Mouse (Mus musculus) forebrain, embryonic 16.5 days (tissue): ENCODE data around the gene Mif. TPM values are rescaled to one million over a fixed set of nuclear protein-coding genes. Genes with fewer than 3 reads are reported as not detected.

Experiments used
- ATAC-seq: fragments of 200-750 bp; cut with Nextera tagmentation; 2 replicates; pipeline ENCODE4 v1.8.0; 2017; ENCODE audit warnings: mild to moderate bottlenecking, moderate library complexity
- H3K27ac ChIP-seq: fragments of 300-500 bp; sonication (generic); 2 replicates; pipeline ENCODE4 v1.5.1; 2014; ENCODE audit warnings: low read length, control low read depth
- H3K27me3 ChIP-seq: fragments of 300-500 bp; sonication (generic); replicated peaks from 2 replicates; pipeline ENCODE4 v1.6.1; 2014; ENCODE audit warnings: low read length; ENCODE audit not compliant: control insufficient read depth, insufficient read depth
- H3K36me3 ChIP-seq: fragments of 300-500 bp; sonication (generic); 2 replicates; pipeline ENCODE4 v1.6.1; 2014; ENCODE audit not compliant: control insufficient read depth, insufficient read depth
- H3K4me1 ChIP-seq: fragments of 300-500 bp; sonication (generic); replicated peaks from 2 replicates; pipeline ENCODE4 v1.6.1; 2014; ENCODE audit warnings: low read length; ENCODE audit not compliant: control insufficient read depth, insufficient read depth
- H3K4me2 ChIP-seq: fragments of 300-500 bp; sonication (generic); 2 replicates; pipeline ENCODE4 v1.6.1; 2014; ENCODE audit warnings: mild to moderate bottlenecking, low read length, control low read depth
- H3K4me3 ChIP-seq: fragments of 300-500 bp; sonication (generic); replicated peaks from 2 replicates; pipeline ENCODE4 v1.5.1; 2014; ENCODE audit warnings: mild to moderate bottlenecking, low read length, control low read depth
- H3K9ac ChIP-seq: fragments of 300-500 bp; sonication (generic); replicated peaks from 2 replicates; pipeline ENCODE4 v1.6.1; 2014; ENCODE audit warnings: low read depth, low read length, control low read depth
- H3K9me3 ChIP-seq: fragments of 300-500 bp; sonication (generic); 2 replicates; pipeline ENCODE4 v1.6.1; 2016; ENCODE audit warnings: low read length; ENCODE audit not compliant: control insufficient read depth
- WGBS: fragments of 180-500 bp; shearing (Covaris S2); extraction: QIAGEN DNeasy Blood & Tissue Kit; methylation state at CpG from one replicate; pipeline ENCODE4 v1.1.7; 2014; 5-methylcytosine and 5-hydroxymethylcytosine counted together
- polyA plus RNA-seq: library from polyadenylated mRNA; unstranded; fragments of >200 nt; fragmentation: Nextera tagmentation; extraction: Ambion mirVana; gene quantifications from 2 replicates; pipeline ENCODE4 v1.2.1, GENCODE M21; 2015

Gene Mif
- polyA plus RNA-seq, 1 experiment from 2014 or later = 1,753 TPM

DNA sequence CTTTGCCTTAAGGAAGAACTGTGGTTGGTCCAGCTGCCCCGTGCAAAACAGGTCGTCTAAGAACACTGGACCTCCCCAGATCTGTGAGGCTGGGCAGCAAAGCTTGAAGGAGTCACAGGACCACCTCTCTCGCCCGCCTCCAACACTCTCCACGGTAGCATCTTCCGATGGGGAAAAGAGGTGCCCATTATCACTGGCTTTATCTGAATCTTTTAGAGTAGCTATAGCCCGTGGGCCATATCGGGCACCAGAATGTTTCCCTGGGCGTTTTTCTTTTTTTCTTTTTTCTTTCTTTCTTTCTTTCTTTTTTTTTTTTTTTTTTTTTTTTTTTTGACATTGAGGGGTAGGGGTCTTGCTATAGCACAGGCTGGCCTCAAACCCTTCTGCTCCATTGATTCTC, 25.3 kb downstream of the Mif start:
- Histone ChIP-seq H3K9me3 (no peaks in the 10 kb centered on the region), H3K36me3 (no peaks in the 10 kb centered on the region), H3K4me3 (peak overlapping the region; percentile 35), H3K27me3 (peaks cover 10% of the 10 kb centered on the region), H3K4me2 (peak overlapping the region; percentile 52), H3K27ac (no peak overlapping the region), H3K4me1 (peaks cover 30% of the 10 kb centered on the region), H3K9ac (peak overlapping the region; percentile 27)
- 10% methylated on average over 9 of the region's 9 CpGs for WGBS
- no peak for ATAC-seq

DNA sequence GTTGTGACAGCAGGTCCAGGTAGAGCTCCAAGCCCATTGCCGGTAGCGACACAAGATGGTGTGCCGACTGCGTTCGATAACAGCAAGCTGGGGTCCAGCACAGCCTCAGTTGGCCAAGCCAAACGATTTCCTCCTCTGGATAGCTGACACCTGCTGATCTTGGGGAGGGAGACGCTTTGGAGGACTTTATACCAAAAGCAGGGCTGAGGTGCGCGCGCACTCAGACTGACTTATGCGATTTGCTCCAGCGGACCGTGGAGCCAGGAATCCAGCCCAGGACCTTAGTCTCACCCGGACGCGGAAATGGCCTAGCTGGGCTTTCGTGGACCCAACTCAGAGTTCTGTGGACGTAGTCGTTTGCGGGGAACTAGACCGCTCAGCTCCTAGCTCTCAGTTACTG, 25.8 kb downstream of the Mif start:
- Histone ChIP-seq H3K9ac (peak overlapping the region; percentile 27), H3K27me3 (peaks cover 10% of the 10 kb centered on the region), H3K9me3 (no peaks in the 10 kb centered on the region), H3K36me3 (no peaks in the 10 kb centered on the region), H3K4me1 (peaks cover 30% of the 10 kb centered on the region), H3K4me3 (peak overlapping the region; percentile 35), H3K4me2 (peak overlapping the region; percentile 52), H3K27ac (no peak overlapping the region)
- no peak for ATAC-seq
- WGBS = 1% methylated on average over 21 of the region's 21 CpGs

DNA sequence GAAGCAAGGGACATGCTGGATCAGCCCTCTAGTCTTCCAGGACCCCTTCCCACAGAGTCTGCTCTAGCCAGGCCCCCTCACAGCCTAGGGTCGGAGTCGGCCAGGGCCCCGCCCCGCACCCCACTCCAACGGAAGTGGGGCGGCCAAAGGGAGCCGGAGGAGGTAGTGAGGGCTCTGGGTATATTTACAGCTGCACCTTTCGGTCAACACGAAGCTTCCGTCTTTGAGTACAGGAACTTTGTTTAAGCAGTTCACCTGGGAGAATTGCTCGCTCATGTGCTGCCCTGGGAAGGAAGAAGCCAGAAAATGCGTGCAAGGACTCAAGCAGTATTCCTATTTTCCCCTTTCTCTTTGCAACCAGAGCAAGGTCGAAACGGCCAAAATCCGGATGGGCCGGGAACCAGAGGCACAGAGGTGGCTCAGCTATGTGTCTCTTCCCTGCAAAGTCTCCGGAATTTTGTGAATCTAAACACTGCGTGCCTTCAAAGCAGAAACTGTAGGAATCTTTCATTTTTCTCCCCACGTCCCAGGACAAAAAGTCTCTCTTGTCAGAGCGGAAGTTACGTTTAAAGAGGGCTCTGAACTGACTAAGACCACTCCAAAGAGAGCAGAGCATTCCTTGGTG, 26.5 kb downstream of the Mif start:
- Histone ChIP-seq H3K4me2 (peak overlapping the region; percentile 52), H3K9me3 (no peaks in the 10 kb centered on the region), H3K27me3 (peaks cover 10% of the 10 kb centered on the region), H3K4me3 (peak overlapping the region; percentile 35), H3K36me3 (no peaks in the 10 kb centered on the region), H3K9ac (no peak overlapping the region), H3K27ac (no peak overlapping the region), H3K4me1 (peaks cover 33% of the 10 kb centered on the region)
- ATAC-seq = no peak
- WGBS = 18% methylated on average over 21 of the region's 21 CpGs

DNA sequence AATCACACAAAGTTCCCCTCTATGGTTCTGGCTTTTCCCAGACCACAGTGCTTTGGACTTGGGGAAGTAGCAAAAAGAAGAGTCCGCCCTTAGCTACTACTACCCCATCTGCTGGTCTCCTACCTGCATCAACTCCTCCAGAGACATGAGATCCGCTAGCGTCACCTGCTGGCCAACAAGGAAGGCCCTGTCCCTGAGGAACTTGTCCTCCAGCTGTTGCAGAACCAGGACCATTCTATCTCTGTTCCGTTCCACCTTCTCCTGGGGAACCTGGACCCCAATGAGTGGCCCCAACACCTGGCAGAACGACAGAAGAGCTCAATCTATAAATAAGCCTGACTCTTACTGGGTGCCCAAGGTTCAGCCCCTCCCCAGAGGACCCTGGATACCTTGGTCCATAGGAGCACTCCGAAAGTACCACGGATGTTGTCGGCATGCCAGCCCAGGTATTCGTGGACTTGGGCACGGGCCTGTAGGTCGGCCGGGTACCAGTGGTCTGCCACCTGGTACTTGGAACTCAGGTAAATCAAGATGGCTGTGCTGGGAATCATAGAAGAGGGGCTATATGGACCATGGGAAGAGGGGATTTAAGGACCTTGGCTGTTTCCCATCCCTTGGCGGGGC, 27.7 kb downstream of the Mif start:
- H3K4me2 ChIP-seq = no peak overlapping the region
- ATAC-seq = no peak
- no peak overlapping the region for H3K9ac ChIP-seq
- H3K36me3 ChIP-seq = no peaks in the 10 kb centered on the region
- H3K4me3 ChIP-seq = no peak overlapping the region
- WGBS = 70% methylated on average over 13 of the region's 13 CpGs
- H3K4me1 ChIP-seq = peaks cover 32% of the 10 kb centered on the region
- H3K27ac ChIP-seq = no peak overlapping the region
- no peaks in the 10 kb centered on the region for H3K9me3 ChIP-seq
- peaks cover 10% of the 10 kb centered on the region for H3K27me3 ChIP-seq

DNA sequence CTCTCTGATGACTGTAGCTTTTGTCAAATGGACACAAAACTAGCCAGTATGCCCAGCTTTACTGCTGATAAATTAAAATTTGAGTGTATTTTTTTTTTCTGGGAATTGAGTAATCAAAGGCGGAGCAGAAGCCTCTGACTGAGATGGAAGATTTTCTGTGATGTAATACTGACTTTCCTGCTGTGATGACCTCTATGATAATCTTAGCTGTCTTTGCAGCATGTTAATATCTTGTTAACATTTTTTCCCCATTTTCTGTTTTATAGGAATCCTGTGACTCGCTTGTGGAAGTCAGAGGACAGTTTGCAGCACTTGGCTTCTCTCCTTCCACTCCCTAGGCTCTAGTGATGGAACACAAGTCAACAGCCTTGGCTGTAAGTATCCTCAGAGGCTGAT, 29.8 kb downstream of the Mif start:
- peaks cover 10% of the 10 kb centered on the region for H3K27me3 ChIP-seq
- no peaks in the 10 kb centered on the region for H3K36me3 ChIP-seq
- H3K4me2 ChIP-seq = no peak overlapping the region
- no peak overlapping the region for H3K9ac ChIP-seq
- no peak for ATAC-seq
- no peak overlapping the region for H3K27ac ChIP-seq
- peaks cover 20% of the 10 kb centered on the region for H3K4me1 ChIP-seq
- no peaks in the 10 kb centered on the region for H3K9me3 ChIP-seq
- WGBS = 88% methylated on average over 2 of the region's 2 CpGs
- H3K4me3 ChIP-seq = no peak overlapping the region

DNA sequence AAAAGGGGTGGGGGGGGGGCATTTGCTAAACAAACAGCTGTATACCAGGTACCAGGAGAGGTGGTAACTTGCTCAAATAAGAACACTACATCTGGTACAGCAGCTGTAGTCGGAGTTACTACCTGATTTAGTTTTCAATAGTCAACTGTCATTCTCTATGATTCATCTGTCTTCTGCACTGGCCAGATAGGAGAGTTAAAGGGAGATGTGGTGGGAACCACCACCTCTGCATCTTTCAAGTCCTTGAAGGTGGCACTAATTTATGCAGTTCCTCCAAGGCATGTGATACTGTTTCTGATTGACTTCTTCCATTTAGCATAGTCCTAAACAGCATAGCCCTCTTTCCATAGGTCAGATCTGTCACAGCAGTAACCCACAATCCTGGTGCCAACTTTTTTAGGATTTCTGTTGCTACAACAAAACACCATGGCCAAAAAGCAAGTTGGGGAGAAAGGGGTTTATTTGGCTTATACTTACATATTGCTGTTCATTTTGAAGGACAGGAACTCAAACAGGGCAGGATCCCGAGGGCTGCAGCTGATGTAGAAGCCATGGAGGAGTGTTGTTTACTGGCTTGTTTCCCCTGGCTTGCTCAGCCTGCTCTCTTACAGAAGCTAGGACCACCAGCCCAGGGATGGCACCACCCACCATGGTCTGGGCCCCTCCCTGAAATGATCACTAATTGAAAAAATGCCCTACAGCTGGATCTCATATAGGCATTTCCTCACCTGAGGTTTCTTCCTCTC, 30.3 kb downstream of the Mif start:
- H3K36me3 ChIP-seq = no peaks in the 10 kb centered on the region
- peaks cover 17% of the 10 kb centered on the region for H3K4me1 ChIP-seq
- 90% methylated on average over 2 of the region's 2 CpGs for WGBS
- H3K9ac ChIP-seq = no peak overlapping the region
- no peak overlapping the region for H3K4me2 ChIP-seq
- no peak overlapping the region for H3K4me3 ChIP-seq
- no peak overlapping the region for H3K27ac ChIP-seq
- H3K27me3 ChIP-seq = peaks cover 7% of the 10 kb centered on the region
- ATAC-seq = no peak
- no peaks in the 10 kb centered on the region for H3K9me3 ChIP-seq

DNA sequence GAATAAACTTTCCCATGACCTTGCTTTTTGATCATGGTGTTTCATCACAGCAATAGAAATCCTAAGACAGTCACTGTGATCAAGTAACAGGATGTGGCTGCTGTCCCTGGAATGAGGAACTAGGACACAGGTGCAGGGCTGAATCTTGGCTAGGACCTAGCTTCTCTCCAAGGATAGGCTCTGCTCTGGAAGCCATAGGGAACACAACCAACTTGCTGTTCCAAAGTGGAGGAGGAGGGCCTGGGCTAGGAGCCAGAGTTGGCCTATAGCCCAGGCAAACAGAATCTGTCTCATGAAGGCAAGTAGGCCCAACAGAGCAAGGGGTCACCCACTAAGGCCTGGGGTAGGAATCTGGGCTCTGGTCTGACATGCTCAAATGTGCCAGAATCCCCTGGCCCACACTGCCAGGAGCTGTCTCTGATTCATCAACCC, 31.5 kb downstream of the Mif start:
- no peak overlapping the region for H3K4me3 ChIP-seq
- no peaks in the 10 kb centered on the region for H3K36me3 ChIP-seq
- H3K9ac ChIP-seq = no peak overlapping the region
- H3K4me2 ChIP-seq = no peak overlapping the region
- H3K4me1 ChIP-seq = peaks cover 9% of the 10 kb centered on the region
- H3K9me3 ChIP-seq = no peaks in the 10 kb centered on the region
- no peak overlapping the region for H3K27ac ChIP-seq
- no peaks in the 10 kb centered on the region for H3K27me3 ChIP-seq
- peak; percentile 83 for ATAC-seq

DNA sequence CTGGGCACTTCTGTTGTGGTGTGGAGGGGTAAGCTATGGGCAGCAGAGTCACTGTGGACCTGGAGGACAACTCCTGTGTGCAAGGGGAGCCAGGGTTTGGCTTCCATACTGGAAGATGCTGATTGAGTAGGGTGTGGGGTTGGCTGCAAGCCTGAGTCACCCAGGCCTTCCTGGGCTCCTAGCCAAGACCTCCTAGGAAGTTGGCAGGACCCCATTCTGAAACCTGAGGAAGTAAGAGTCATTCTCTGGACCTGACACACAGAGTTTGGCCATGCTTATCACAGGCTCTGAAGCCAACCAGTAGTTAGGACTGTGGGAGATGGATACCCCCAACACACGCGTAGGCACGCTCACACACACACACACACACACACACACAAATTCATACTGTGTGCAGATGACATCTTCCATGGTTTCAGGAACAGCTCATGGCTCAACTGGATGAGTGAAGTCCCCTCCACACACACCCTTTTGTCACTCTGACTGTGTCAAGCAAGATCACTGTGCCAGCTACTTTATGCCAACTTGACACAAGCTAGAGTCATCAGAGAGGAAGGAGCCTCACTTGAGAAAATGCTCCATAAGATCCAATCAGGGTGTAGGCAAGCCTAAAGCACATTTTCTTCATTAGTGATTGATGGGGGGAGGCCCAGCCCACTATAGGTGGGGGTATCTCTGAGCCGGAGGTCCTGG, 32.2 kb downstream of the Mif start:
- Histone ChIP-seq H3K9ac (no peak overlapping the region), H3K4me1 (peaks cover 9% of the 10 kb centered on the region), H3K9me3 (no peaks in the 10 kb centered on the region), H3K27me3 (no peaks in the 10 kb centered on the region), H3K36me3 (no peaks in the 10 kb centered on the region), H3K4me3 (no peak overlapping the region), H3K4me2 (no peak overlapping the region), H3K27ac (no peak overlapping the region)
- WGBS = 82% methylated on average over 4 of the region's 4 CpGs
- no peak for ATAC-seq

DNA sequence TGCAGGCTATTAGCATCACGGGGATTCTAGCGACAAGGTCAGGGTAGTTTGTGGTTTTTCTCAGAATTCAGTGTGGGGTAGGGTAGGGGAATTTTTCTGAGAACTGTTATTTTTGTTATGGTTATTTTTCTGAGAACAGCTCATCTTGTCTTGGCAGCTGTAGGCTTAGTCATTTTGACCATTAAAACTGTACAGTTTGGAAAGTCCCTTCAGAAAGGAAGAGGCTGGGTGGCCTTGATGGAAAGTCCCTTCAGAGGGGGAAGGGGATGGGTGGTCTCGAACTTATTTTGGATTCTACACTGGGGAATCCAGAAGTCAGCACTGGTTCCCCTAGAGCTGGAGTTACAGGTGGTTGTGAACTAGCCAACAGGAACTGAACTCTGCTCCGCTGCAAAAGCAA, 35.5 kb downstream of the Mif start:
- no peak for ATAC-seq
- WGBS = 91% methylated on average over 4 of the region's 4 CpGs
- Histone ChIP-seq H3K4me1 (peaks cover 9% of the 10 kb centered on the region), H3K9me3 (no peaks in the 10 kb centered on the region), H3K4me2 (no peak overlapping the region), H3K9ac (no peak overlapping the region), H3K27ac (no peak overlapping the region), H3K36me3 (no peaks in the 10 kb centered on the region), H3K27me3 (no peaks in the 10 kb centered on the region), H3K4me3 (no peak overlapping the region)
